Mouse (Mus musculus): ENCODE measurements around the gene Aoah.

Aoah gene

DNA sequence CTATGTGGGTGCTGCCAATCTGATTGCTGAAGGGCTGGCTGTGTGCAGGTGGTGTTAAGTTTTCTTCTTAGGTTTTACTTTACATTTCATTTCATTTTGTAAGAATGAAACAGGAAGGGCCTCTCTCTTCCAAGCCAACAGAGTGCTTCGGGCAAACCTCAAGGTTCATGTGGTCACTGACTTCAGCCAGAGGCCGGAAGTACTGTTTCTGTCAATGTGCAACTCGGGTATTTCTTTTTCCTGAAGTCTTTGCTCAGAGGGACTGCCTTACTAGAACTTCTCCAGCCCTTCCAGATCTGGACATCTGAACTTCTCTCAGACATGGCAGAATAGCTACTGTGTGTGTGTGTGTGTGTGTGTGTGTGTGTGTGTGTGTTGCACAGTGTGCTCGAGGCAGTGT lies at the start of gene Aoah:
Aoah (plus strand) TSS at position 213 of the 400 bp plus-strand sequence.
- no peak for DNase-seq (ENCODE audit: low spot score)

DNA sequence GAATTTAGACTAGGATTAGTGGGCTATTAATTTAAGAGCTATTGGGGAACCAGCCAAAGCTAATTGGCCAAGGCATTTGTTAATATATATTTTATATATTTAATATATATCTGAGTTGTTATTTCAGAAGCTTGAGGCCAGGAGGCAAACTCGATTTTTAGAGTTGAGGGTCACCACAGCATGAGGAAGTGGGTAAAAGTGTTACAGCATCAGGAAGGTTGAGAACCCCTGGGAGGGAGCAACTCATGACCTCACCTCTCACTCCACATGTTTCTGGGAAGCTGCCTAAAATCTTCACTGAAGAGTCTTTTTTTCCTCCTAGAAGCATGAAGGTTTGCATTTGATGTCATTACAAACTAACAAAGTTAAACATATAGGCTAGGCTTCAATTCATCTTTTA lies 39.1 kb upstream of the Aoah start:
- no peak for DNase-seq (ENCODE audit: low spot score)

DNA sequence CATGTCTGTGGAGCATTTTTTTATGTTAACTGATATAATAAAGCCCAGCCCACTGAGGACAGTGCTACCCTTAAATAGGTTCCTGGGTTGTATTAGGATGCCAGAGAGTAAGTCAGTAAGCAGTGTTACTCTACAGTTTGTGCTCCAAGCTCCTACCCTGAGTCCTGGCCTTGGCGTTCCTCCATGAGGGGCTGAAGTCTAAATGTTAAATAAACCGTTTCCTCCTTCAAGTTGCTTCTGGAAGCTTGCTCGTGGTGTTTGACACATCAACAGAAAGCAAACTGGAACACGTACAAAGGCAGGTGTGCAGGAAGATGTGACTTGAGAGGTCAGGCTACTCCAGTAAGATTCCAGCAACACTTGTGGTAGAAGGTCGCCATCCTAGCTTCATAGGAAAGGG lies 10.3 kb upstream of the Aoah start:
- DNase-seq (ENCODE audit: low spot score), result no peak

DNA sequence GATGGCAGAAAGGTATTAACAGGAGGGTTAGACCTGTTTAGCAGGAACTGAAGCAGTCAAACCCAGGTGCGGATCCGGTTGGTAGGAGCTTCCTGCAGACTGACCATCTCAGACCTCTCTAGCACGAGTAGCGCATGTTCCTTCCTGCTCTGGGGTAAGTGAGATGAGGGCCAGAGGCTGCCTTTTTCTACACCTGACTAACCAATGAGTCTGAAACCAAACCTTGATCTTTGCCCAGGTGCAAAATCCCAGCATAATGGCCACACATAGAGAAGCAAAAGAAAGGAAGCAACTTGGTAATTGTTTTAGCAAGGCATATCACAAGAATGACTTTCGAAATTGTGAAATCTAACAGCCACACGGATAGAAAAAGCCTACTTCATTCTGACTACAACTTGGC lies 9.9 kb upstream of the Aoah start:
- no peak for DNase-seq (ENCODE audit: low spot score)

DNA sequence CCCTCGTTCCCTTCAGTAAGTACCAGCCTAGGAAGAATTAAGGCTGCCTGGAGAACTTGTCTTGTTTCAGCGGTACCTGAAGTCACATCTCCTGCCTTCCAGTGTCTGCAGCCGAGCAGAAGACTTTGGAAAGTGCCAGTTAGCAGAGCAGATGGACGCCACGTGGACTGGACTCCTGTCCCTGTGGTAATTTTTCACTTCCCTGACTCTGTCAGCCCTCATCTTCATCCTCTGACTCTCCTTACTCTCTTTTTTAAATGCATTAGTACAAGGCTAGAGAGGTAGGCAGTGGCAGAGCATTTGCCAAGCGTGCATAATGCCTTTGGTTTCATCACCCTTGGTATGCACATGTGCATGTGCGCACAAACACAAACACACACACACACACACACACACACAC lies 8.0 kb upstream of the Aoah start:
- no peak for DNase-seq (ENCODE audit: low spot score)

DNA sequence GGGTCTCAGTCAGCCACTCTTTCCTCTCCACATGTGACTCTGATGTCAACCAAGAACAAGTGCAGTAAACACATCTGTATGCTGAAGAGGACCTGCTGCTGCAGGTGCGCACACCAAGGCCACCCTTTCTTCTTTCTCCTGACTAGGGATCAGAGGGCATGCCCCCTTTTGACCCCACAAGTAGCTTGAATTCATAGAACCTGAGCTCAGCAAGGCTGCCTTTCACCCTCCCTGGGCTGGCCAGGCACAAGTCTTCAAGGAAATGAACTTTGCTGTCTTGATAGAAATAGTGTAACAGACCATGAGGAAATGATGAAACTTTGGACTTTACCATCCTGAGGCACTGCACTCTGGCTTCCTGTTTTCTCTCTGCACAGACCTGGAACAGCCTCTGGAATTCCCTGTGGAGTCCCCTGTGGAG lies 7.1 kb upstream of the Aoah start:
- no peak for DNase-seq (ENCODE audit: low spot score)

DNA sequence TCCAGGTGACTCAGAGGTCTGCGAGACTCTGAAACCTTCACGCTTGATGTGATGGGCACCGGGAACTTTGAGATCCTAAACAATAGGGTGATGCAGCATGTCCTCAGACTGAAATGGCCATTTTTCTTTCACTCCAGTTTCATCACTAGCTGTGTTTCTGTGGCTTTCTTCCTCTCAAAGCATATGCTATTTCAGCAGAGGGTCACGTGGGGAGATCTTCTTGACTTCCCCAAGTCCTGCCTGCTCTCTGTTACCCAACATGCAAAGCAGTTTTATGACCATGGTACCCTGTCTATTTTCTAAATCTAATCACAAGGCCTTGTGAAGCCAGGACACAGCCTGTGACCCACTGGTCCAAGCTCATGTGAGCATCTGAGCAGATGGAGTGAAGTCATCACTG lies 6.0 kb upstream of the Aoah start:
- DNase-seq (ENCODE audit: low spot score), result no peak

DNA sequence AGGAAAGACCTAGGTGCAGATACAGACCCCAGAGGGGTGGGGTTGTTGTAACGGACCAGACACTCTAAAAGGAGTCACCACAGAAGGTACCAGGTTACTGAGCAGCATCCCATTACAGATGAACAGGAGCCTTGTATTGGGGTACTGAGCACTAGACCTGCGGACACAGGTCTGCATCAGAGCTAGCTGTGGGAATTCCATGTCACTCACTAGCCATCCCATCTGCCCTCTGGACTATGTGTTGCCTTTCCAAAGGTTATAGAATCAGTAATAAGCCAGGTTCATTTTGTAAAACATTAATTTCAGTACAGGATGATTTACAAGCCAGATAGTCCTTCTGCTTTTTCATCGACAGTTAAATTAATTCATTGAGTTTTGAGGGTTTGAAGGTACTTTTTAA lies 2.7 kb downstream of the Aoah start:
- no peak for DNase-seq (ENCODE audit: low spot score)

DNA sequence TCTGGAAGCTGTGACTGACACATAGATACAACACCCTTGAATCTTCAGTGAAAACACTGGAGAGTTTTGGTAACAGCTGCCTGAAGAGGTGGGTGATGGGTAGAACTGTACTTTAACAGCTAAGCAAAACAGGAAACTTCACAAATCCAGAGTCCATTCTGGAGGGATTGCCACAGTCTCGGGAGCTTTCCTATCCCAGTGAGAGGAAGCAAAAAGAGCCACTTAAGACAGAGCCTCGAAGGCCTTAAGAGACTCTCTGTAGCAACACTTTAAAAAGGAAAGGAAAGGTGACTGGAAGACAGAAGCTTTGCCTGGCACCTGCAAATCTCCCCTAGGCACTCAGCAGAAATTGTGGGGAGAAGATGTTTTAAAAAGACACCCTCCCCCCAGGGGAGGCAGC lies 4.6 kb downstream of the Aoah start:
- no peak for DNase-seq (ENCODE audit: low spot score)

DNA sequence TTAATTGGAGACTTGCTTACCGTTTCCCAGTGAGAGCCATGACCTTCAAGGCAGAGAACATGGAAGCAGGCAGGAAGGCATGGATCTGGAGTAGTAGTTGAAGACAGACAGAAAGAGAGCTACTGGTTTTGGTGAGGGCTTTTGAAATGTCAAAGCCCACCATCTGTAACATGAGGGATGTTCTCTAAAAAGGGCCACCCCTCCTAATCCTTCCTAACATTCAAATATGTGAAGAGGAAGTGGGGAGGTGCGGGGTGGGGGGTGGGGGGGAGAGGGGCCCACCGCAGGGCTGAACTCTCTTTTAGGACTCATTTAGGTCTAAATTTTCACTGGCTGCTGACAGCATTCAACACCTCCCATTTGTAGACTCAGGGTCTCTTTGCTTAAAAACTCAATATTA lies 5.9 kb downstream of the Aoah start:
- DNase-seq (ENCODE audit: low spot score), result no peak

DNA sequence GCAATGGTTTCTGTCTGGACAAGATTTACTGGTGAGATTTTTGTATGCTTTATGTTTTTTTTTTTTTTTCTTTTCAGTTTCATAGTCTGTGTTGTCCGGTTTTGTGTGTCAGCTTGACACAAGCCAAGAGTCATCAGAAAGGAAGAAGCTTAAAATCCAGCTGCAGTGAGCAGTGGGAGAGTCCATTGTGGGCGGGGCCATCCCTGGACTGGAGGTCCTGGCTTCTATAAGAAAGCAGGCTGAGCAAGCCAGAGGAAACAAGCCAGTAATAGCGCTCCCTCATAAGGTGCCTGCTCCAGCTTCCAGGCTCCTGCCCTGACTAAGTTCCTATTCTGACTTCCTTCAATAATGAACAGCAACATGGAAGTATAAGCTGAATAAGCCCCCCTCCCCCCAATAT lies 6.7 kb downstream of the Aoah start:
- DNase-seq (ENCODE audit: low spot score), result no peak

DNA sequence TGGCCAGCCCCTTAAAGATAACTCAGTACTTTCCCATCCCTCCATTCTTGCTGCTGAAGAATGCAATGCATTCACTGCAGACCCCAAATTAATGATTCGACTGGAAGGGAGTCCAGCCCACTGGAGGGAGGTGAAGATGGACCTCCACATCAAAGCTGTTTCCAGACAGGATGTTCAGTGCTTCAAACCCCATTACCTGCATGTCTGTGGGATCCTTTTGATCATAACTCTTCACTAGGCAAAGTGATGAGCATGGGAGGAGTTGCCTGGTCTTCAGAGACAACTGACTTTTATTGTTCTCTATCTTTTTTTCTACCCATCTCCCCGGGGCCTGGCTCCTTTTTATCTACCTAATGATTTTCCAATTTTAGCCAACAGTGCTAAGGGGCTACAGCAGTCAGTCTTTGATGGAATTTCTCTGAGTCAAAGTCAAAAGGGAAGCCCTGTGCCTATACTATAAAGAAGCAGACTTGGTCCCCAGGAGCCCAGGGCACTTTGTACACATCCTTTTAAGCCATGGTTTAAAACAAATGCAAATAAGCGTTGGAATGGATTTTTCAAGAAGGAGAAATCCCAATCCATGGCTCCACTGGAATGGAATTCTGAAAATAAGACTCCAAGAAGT lies 18.0 kb downstream of the Aoah start:
- no peak for DNase-seq (ENCODE audit: low spot score)

DNA sequence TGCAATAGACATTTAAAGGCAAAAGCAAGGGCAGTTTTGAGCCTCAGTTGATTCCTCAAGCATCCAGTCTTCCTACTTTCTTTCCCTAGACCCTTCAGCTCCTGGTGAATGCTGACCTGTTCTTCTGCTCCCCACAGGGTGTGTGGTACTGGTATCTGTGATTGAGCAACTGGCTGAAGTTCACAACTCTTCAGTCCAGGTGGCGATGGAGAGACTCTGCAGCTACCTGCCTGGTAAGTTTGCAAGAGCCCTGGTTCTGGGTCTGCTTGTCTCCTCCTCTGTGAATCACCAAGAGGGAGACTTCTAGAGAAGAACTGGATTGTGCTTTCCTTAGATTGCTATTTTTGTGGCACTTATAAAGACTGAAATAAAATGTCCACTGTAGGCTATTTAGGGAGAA lies 22.5 kb downstream of the Aoah start:
- DNase-seq (ENCODE audit: low spot score), result no peak

DNA sequence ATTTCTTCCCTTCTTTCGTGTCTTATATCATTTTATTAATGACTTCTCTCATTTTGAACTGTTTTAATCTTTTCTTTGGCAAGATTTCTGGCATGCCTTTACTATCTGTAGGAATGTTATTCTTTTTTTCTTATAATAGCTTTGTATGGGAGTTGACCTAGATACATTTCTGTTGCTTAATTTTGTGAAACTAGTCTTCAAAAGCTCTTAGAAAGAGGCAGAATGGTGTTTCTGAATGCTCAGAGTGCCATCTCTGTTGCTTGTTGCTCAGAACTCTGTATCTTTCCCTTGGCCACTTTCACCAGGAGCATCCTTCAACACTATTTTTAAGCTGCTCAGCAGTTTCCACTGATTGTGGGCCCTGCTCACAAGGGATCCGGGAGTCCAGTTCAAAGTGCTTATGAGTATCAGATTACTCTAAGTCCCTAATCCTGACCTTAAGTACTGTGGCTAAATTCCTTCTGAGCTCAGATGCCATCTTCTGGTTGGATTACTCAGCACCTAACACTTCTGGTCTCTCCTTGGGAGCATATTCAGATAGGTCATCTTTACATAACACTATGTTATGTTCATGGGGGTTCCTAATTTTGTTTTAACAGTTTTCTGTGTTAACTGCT lies 26.9 kb downstream of the Aoah start:
- no peak for DNase-seq (ENCODE audit: low spot score)

DNA sequence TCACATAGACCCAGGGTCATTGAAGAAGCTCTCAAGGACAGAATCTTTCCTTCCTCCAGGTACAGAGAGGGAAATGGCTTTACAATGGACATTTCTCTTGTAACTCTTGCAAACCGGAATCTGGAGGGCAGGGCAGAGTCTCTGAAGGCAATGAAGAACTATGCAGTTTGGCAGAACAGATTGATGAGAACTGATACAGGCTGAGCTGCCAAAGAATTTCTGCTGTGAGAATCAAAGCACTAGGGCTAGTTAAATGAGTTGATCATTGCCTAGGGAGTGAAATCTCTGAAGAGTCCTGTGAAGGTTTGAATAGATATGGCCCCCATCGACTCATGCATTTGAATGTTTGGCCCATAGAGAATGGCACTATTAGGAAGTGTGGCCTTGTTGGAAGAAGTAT lies 34.8 kb downstream of the Aoah start:
- no peak for DNase-seq (ENCODE audit: low spot score)

DNA sequence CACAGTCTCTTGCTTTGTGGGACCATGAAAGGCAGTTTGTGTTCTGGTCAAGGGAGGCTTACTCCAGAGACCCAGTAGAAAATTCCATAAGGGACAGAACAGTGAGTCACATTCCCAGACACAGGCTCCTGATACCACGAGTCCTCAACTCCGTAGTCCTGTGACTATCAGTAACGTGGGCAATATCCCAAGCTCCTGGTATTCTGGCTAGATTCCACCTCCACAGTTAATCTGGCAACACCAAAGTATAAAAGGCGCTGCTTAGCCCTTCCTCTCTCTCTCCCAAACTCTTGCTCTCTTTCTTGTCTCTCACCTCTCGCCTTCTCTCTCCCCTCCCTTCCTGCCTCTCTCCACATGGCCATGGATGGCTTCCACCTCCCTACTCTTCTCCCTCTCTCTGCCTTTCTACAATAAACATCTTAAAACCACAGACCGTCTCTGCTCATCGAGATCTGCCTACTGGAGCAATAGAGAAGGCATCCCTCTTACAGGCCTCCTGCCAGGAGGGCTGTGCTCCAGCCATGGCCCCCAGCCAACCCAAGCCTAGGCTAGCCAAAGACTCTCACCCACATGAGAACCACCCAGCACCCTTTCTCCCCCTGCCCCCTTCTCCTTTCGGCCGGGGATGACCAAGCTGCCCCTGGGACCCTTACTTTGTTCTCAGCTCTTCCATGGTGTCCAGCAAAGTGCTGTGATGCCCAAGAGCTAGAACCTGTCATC lies 35.4 kb downstream of the Aoah start:
- no peak for DNase-seq (ENCODE audit: low spot score)

DNA sequence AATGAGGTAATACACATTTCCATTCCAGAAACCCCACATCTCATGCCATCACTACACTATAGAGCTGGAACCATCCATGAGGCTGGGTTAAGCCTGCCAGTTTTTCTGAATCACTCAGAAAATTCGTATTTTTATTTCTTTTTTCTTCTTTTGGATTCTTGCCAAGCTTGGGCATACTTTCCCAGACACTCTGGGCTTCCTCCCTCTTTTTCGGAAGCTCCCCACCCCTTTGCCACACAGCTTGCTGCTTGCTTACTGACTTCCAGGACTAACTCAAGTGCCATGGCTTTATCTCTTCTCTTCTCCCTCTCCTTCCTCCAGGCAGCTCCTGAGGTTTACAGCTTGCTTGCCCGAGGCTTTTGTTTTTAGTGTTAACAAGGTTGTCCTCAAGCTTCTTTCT lies 62.0 kb downstream of the Aoah start:
- no peak for DNase-seq (ENCODE audit: low spot score)

DNA sequence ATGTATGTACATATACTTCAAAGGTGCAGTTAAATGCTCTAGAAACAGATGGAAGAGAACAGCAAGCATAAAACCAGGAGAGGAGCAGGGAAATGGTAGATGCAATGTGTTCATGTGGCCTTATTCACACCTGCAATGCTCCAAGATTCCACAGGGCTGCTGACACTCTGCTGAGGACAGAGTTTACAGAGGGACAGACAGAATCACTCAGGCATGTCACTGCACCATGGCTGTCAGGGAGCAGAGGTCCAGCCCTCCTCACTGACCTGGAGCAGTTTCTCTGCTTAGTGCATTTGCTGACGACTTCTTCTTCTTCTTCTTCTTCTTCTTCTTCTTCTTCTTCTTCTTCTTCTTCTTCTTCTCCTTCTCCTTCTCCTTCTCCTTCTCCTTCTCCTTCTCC lies 105.5 kb downstream of the Aoah start:
- no peak for DNase-seq (ENCODE audit: low spot score)

DNA sequence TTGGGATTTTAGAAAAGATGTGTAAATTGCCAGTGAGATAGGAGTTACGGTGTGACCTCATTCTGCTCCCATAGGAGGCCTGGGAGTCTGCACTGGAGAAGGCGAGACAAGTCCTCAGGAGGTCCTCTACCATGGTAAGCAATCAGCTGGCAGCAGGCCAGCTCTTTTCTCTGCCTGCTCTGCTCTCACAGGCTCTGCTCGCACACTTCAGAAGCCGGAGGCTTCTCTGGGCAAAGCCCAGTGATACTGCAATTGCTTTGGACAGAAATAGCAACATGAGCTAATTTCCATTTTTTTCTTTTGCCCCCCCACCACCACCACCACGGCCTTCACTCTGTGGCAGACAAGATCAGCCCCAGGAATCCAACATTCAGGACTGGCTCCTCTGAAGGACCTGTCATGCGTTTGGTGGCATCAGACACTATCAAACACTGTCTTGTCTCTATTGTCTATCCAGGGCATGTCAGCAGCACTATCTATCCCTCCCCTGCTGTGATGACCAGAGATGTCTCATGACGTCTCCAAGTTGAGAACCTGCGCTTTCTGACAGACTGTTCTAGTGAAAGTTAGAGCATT lies 106.6 kb downstream of the Aoah start:
- no peak for DNase-seq (ENCODE audit: low spot score)

DNA sequence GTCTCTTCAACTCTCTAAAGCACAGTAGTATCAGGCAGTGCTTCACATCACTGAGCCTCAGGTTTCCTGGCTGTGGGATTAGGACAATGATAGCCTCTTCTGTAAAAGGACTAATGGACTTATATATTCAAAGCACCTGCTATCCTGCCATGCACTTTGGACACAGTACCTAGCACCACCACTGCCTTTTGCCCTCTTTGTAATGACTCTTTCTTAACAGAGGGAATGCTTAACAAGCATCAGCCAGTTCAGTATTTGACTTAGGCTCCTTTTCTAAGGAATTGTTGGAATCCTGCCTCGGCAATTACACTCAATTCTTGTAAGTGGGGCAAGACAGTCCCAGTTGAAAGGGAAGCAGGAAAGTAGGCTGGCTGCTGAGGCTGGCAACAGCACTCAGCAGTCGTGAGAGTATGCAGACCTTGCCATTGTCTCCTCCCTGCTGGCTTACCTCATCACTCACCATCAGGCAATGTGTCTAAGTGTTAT lies 107.1 kb downstream of the Aoah start:
- DNase-seq (ENCODE audit: low spot score), result no peak

DNA sequence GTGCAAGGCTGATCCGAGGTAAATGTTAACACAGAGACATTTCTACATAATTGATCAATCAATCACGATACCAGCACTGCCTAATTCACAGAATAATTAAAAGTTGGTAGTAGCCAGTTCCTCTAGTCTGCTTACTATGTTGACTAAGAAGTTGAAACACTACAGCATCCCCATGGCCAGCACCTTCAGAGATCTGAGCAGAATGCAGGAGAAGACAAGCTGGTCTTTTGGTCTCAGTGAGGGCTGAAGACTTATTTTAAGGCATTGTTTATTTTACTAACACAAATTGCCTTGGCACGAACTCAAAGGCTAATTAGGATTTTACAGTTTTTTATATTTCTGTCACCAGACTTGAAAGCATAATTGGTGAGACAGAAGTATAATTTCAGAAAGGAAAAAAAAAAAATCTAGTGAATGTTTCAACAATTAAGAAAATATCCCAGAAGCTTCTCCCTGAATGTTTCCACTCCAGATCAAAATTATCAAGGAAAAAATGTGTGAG lies 107.8 kb downstream of the Aoah start:
- no peak for DNase-seq (ENCODE audit: low spot score)

DNA sequence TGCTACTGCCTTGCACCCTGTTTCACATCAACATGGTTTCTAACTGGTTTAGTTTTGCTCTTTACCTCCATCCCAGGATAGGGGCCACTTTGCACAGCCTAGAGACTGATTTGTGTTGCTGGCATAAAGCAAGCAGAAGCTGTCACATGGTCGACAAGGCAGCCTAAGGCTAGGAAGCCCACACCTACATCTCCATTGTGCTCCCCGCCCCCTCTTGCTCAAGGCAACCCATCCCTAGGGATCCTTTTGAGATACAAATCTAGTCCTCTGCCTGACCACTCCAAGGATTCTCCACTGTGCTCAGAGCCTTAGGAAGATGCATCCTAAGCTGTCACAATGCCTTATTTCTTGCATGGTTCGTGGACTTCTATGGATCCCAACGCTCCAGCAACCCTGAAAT lies 110.2 kb downstream of the Aoah start:
- no peak for DNase-seq (ENCODE audit: low spot score)

DNA sequence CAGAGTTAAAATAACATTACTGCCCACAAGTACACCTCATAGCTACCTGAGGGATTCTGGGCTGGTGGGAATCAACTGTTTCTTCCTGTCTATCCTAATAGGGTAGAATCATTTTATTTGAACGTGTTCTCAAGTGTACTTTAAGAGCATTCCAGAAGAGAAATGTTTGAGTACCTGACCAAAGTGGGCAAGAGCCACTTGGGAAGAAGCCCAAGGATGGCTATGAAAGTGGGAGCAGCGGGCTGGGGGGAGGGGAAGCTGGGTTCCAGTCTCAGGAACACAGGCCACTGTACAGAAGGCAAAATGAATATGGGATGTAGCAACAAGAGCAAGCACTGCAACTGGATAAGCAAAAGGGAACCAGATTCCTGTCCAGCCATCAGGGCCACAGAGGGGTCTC lies 111.3 kb downstream of the Aoah start:
- DNase-seq (ENCODE audit: low spot score), result no peak

Data from layer of hippocampus, adult 9-10 months (tissue).